Mouse (Mus musculus) spleen, adult 2 months (tissue): ENCODE results near the gene Mthfsl.
"Not testable (repeated sequence)": the region's sequence is repeated elsewhere in the genome, so short reads cannot be mapped to it uniquely, and the experiment has no call there.

ENCODE experiments used
- CTCF ChIP-seq: fragments of 200-500 bp; IDR thresholded peaks from 2 replicates; pipeline ENCODE4 v1.5.1; 2011; ENCODE audit warnings: mild to moderate bottlenecking, inconsistent platforms; ENCODE audit not compliant: insufficient read depth, insufficient read length, insufficient replicate concordance; ENCODE audit errors: extremely low read depth
- POLR2A ChIP-seq: fragments of 200-500 bp; IDR thresholded peaks from 2 replicates; pipeline ENCODE4 v1.6.1; 2011; ENCODE audit warnings: low read depth, low read length, inconsistent platforms

DNA sequence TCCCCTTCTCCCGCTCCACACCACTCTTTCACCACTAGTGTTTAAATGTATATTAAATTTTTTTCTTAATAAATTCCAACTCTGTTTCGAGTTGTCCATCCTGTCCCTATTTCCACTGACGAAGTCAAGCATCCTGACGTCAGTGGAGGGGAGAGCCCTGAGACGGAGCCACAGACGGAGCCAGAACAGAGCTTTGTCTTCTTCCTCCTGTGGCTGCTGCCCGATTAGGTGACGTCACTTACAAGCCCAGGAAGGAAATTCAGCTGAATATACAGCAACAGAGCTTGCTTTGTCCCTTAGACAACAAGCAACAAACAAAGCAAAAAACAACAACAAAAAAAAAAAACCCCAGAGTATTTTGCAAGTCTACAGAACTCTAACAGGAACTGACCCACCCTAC lies 14.9 kb downstream of the Mthfsl start:
- not testable (repeated sequence) for TF ChIP-seq POLR2A, CTCF
